Mouse (Mus musculus): Measurements from ENCODE around the gene 4933409G03Rik. TPM values are rescaled to one million over a fixed set of nuclear protein-coding genes. Genes with fewer than 3 reads are reported as not detected.
"Not testable (repeated sequence)": the region's sequence is repeated elsewhere in the genome, so short reads cannot be mapped to it uniquely, and the experiment has no call there.

The 4933409G03Rik gene
- not detected in 2 replicates for total RNA-seq (2021)
- long read RNA-seq, experiment 1, result 0 reads
- long read RNA-seq, experiment 2, result 0 reads

GRCm38 (mm10) chr2:68582113-68582512 is at the start of gene 4933409G03Rik:
Gene 4933409G03Rik (plus strand): TSS chr2:68582413.
- DNase-seq, result no peak

GRCm38 (mm10) chr2:68544190-68544589 is 38.0 kb upstream of the 4933409G03Rik start:
- no peak for DNase-seq

- DNase-seq, result no peak
These were observed 21.4 kb upstream of the 4933409G03Rik start for GRCm38 (mm10) chr2:68560821-68561220.

- peak; percentile 39 for DNase-seq
These were observed 18.9 kb upstream of the 4933409G03Rik start for GRCm38 (mm10) chr2:68563331-68563730.

- no peak for DNase-seq
These were observed 13.9 kb upstream of the 4933409G03Rik start for GRCm38 (mm10) chr2:68568361-68568760.

GRCm38 (mm10) chr2:68572340-68572739 is 9.9 kb upstream of the 4933409G03Rik start:
- peak; percentile 68 for DNase-seq

GRCm38 (mm10) chr2:68592765-68593164 is 10.6 kb downstream of the 4933409G03Rik start:
- no peak for DNase-seq

GRCm38 (mm10) chr2:68656186-68656585 is 74.0 kb downstream of the 4933409G03Rik start, which contains the start of gene 4932414N04Rik:
Gene 4932414N04Rik (plus strand): TSS chr2:68656486.
- not testable (repeated sequence) for DNase-seq

Other genes starting within 250 kb of the 4933409G03Rik start
- gene Stk39, start 110.1 kb upstream of the 4933409G03Rik start, total RNA-seq (2021), result 61.9 and 62.4 TPM in 2 replicates
- gene 4932414N04Rik, start 74.1 kb downstream of the 4933409G03Rik start, total RNA-seq (2021), result not detected in 2 replicates

Measured in adrenal gland, postnatal 14 days (tissue).